11 mouse cellular contexts compared by ENCODE assay signal in genomic region chr2:114427426-114428157, GRCm38 (mm10).
DNase-seq lines count a peak whose midpoint lies in the region; ATAC-seq and TF ChIP-seq lines count a peak whose summit lies in the region.
"Had no signal": no experiment of that assay in that cellular context is flagged by ENCODE, and none has a peak within 500 bp of the region (broad histone marks: within the 10 kb centered on the region; RNA-seq: fewer than 3 reads in every experiment).

No protein-coding gene starts in this region.

- H3K4me2 ChIP-seq in heart, embryonic 12.5 days = no peak overlapping the region
- H3K4me2 ChIP-seq in lung, postnatal 0 days (replicated peaks; ENCODE audit: low read depth, low read length) = no peak overlapping the region
- H3K4me2 ChIP-seq: heart, embryonic 13.5 days had no signal

- H3K79me2 ChIP-seq in heart, adult 2 months (replicated peaks; ENCODE audit: control insufficient read depth, insufficient read depth, low read length) = no peaks in the 10 kb centered on the region

- DNase-seq in heart, adult 2 months = peak; percentile 66 to 84
- DNase-seq in adrenal gland, adult 2 months = peak; percentile 83
- DNase-seq in heart, adult 9 months (ENCODE audit: low spot score in 2 of 2) = peak; percentile 70 to 85
- peak; percentile 49 for DNase-seq in lung, postnatal 0 days (ENCODE audit: low spot score)
- DNase-seq in urinary bladder, postnatal 4 days (ENCODE audit: low spot score in 2 of 2) = peak; percentile 75 to 77
- no peak for DNase-seq in thymus, postnatal 4 days
- DNase-seq in neural tube, embryonic 10.5 days (ENCODE audit: extremely low spot score, low spot score) = no peak

- no peak for ATAC-seq in heart, embryonic 12.5 days (ENCODE audit: insufficient number of reproducible peaks, low FRiP score)
- peak; percentile 16; the same call in 1 of the 2 replicates for ATAC-seq in lung, postnatal 0 days

- H3K9ac ChIP-seq in heart, adult 2 months (ENCODE audit: low read depth, low read length) = no peak overlapping the region
- no peak overlapping the region for H3K9ac ChIP-seq in heart, embryonic 12.5 days
- no peak overlapping the region for H3K9ac ChIP-seq in lung, postnatal 0 days (replicated peaks; ENCODE audit: low read depth)
- H3K9ac ChIP-seq: heart, embryonic 13.5 days had no signal

- no peak for TF ChIP-seq POLR2A in heart, adult 2 months (IDR thresholded peaks at IDR 0.05; ENCODE audit: insufficient read depth, low read depth, low read length)

- intact Hi-C loops in heart, adult 2 months (cut with DNase I) = loop anchor here (2.0 kb wide), 1 partner anchor 39 kb away; no protein-coding TSS in a partner anchor

- H3K27me3 ChIP-seq in heart, adult 2 months (ENCODE audit: control insufficient read depth, insufficient read depth, low read length) = no peaks in the 10 kb centered on the region
- H3K27me3 ChIP-seq in heart, embryonic 12.5 days (replicated peaks) = no peaks in the 10 kb centered on the region
- no peaks in the 10 kb centered on the region for H3K27me3 ChIP-seq in lung, postnatal 0 days (replicated peaks; ENCODE audit: insufficient read depth, low read length)
- H3K27me3 ChIP-seq: CH12.LX; heart, embryonic 13.5 days had no signal

- H3K27ac ChIP-seq in heart, adult 2 months = peak overlapping the region; percentile 71
- H3K27ac ChIP-seq in heart, embryonic 12.5 days (ENCODE audit: poor library complexity, severe bottlenecking) = no peak overlapping the region
- H3K27ac ChIP-seq in lung, postnatal 0 days (ENCODE audit: low read length) = no peak overlapping the region
- H3K27ac ChIP-seq: heart, embryonic 13.5 days; macrophage had no signal

- no peak for TF ChIP-seq CTCF in heart, adult 2 months (IDR thresholded peaks at IDR 0.05)
- TF ChIP-seq CTCF in lung, postnatal 0 days (IDR thresholded peaks at IDR 0.05) = no peak

- no peaks in the 10 kb centered on the region; the same call in 1 of the 2 replicates for H3K36me3 ChIP-seq in heart, adult 2 months (ENCODE audit: control insufficient read depth, insufficient read depth, low read length)
- no peaks in the 10 kb centered on the region for H3K36me3 ChIP-seq in heart, embryonic 12.5 days
- H3K36me3 ChIP-seq in lung, postnatal 0 days (ENCODE audit: insufficient read depth, low read length) = no peaks in the 10 kb centered on the region
- H3K36me3 ChIP-seq: heart, embryonic 13.5 days had no signal

- 53% methylated on average over 10 of the region's 10 CpGs for WGBS in heart, adult 2 months
- WGBS in heart, embryonic 12.5 days = 84% methylated on average over 10 of the region's 10 CpGs
- 55% methylated on average over 10 of the region's 10 CpGs for WGBS in lung, postnatal 0 days

- no peak overlapping the region for H3K4me3 ChIP-seq in heart, adult 2 months
- H3K4me3 ChIP-seq in heart, embryonic 12.5 days = no peak overlapping the region
- no peak overlapping the region for H3K4me3 ChIP-seq in lung, postnatal 0 days (ENCODE audit: low read depth, low read length)
- H3K4me3 ChIP-seq: heart, embryonic 13.5 days had no signal

- no peaks in the 10 kb centered on the region for H3K9me3 ChIP-seq in heart, embryonic 12.5 days (replicated peaks)
- H3K9me3 ChIP-seq in lung, postnatal 0 days (ENCODE audit: low read length) = no peaks in the 10 kb centered on the region
- H3K9me3 ChIP-seq: heart, embryonic 13.5 days had no signal

- peak; percentile 59; the same call in 1 of the 2 replicates for TF ChIP-seq EP300 in heart, adult 2 months (IDR thresholded peaks at IDR 0.05; ENCODE audit: insufficient read depth, low read depth, low read length)
- no peak for TF ChIP-seq EP300 in lung, postnatal 0 days (IDR thresholded peaks at IDR 0.05)

- H3K4me1 ChIP-seq in heart, adult 2 months (ENCODE audit: control insufficient read depth, insufficient read depth, low read length) = no peaks in the 10 kb centered on the region
- no peaks in the 10 kb centered on the region for H3K4me1 ChIP-seq in heart, embryonic 12.5 days (replicated peaks)
- no peaks in the 10 kb centered on the region for H3K4me1 ChIP-seq in lung, postnatal 0 days (ENCODE audit: insufficient read depth, low read depth, low read length)
- H3K4me1 ChIP-seq: heart, embryonic 13.5 days had no signal

Comparison
In these comparisons a context has a peak if more than half of its experiments do, and no peak if none do; other contexts are left out.
1. DNase-seq: peak in heart, adult 2 months (2 of 2), adrenal gland, adult 2 months (single experiment), heart, adult 9 months (2 of 2), lung, postnatal 0 days (single experiment) and urinary bladder, postnatal 4 days (2 of 2); none in thymus, postnatal 4 days (single experiment) and neural tube, embryonic 10.5 days (single experiment).